Mouse (Mus musculus) lung, postnatal 25 days (tissue): ENCODE data around the gene Ccdc36.

ENCODE experiments used
- DNase-seq: peaks from one replicate; pipeline ENCODE4 v3.0.0; 2022; ENCODE audit warnings: low spot score

Gene Ccdc36

GRCm38 (mm10) chr9:108428384-108428783, at the start of gene Ccdc36:
Ccdc36 (minus strand) TSS chr9:108428484.
- DNase-seq = no peak

DNA sequence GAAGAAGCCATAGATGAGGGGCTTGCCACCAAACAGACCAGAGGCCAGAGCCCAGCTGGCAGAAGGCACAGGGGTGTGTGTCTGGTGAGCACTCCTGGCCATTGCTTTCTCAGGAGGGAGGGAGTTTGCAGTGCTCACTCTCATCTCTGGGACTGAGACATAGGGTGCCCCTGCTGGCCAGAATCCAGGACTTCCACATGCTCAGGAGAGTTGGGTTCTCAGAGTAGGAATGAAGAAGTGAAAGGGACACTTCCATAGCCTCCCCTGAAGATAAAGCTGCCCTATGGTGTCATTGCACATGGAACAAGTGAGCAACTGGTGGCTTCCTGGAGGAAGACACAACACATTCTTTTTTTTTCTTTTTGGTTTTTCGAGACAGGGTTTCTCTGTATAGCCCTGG, 46.2 kb upstream of the Ccdc36 start:
- no peak for DNase-seq

GRCm38 (mm10) chr9:108469845-108470244, 41.6 kb upstream of the Ccdc36 start:
- DNase-seq = no peak

DNA sequence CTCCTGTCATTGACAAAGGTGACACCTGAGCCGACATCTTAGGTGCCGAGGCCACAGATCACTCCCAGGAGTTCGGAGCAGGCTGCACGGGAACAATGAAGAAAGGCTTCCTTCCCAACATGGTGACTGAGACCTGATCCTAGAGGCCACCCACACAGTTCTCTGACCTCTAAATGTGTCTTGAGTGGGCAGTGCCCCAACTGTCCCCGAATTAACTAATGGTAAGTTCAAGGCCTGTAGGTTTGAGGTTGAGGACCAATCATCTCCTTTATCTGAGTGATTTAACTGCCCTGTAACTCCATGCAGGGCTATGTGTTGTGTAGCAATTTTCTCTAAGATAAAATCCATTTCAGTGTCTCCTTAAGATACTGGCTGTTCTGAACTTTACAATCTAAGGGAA, 41.1 kb upstream of the Ccdc36 start:
- DNase-seq = no peak

DNA sequence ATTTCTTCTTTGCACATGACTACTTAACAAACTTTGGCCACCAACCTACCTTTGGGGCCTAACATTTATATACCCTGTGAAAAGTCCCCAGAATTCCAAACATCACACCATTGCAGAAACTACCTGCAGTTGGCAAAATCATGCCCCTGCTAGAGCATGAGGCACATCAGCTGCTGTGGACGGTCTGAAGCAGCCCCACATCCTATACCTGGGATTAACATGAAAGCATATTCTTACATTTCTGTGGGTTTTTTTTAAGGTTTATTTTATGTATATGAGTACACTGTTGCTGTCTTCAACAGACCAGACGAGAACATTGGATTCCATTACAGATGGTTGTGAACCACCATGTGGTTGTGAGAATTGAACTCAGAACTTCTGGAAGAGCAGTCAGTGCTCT, 37.9 kb upstream of the Ccdc36 start:
- DNase-seq = no peak

DNA sequence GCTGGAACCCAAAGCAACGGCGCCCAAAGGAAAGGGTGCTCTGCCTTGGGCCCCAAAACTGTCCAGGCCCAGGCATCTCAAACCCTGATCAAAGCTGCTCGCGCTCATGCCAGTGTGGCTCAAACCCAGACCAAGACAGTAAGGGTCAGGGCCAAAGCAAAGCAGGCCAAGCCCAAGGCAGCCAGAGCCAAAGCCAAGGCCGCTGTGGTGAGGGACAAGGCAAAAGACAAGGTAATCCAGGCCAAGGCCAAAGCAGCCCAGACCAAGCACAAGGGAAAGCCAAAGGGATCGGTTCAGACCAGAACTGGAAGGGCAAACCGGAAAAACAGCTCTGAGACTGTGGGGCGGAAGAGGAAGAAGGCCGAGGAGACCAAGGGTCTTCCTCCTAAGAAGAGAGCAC, 35.4 kb upstream of the Ccdc36 start:
- no peak for DNase-seq

GRCm38 (mm10) chr9:108462192-108462591, 33.9 kb upstream of the Ccdc36 start:
- DNase-seq = peak; percentile 34

DNA sequence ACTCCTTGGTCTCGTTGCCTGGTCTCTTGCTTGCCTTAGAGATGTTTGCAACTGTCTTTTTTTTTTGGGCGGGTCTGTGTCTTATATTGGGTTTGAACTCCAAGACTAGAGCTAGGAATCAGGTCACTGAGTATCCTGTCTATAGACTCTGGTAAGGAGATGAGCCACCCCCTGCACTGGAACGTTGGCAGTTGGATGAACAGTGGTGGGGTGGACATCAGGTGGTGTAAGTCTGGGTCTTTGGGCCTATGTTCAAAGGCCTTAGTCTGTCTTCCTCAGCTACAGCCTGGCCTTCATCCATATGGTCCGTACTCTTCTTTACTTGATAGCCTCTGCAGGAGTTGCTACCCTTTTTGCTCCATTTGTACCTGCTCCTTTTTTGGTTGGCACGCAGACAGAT, 33.4 kb upstream of the Ccdc36 start:
- no peak for DNase-seq

DNA sequence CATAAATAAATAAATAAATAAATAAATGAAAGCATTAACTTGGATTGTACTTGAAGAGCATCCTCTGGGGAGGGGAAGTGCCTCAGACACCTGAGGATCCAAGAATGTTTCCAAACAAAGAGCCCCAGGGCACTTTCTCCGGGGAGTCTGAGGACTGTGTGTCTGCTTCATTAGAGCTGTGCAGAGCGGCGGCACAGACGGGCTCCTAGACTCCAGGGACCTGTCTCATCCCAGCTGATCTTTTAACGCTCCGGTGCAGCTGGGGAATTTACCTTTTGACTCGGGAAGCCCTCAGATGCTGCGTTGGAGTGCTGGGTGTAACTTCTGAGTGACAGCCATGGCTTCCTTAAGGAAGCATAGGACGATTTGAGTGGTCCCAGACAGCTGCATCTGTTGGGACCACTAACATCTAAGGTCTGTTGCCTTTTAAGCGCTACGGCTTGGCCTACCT, 32.9 kb upstream of the Ccdc36 start, which contains the start of gene Klhdc8b:
TSS of gene Klhdc8b (minus strand) at position 401 of the 451 bp plus-strand sequence.
- no peak for DNase-seq

DNA sequence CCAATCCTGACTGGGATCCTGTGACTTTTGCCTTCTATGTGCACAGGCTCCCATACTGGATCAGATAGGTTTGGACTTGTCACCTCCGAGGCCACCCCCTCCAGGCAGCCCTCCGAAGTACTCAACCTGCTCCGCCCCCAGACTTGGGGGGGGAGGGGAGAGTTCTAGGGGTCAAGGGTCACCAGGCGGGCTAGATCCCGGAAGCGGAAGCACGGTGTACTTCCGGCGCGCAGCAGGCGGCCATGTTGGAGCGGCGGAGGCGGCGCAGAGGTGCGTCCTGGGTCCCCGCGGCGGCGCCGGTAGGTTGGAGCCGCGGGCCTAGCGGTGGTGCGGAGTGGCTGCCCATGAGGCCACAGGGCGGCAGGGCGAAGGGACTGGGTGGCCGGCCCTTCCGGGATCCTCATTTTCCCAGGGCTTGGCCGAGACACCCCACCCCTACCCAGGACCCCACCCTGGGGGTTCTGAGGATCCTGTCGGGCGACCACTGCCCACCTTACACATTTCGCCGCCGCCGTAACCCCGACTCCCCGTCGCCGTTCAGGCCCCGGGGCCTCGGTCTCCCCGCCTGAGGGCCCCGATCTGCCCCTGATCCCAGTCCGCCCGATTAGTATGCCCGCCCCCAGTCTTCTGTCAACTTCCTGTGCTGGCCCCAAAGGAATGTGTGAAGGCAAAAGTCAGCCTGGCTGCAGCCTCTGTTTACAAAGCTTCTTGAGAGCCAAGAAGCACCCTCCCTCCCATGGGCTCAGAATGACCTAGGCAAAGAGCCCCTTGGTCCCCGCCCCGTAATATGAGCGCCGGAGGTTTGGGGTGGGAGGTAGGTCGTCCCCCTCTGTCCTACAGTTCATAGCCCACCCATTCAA, 32.3 kb upstream of the Ccdc36 start, which contains the start of gene Ccdc71:
TSS of gene Ccdc71 (plus strand) at position 209 of the 860 bp plus-strand sequence.
- peak; percentile 86 for DNase-seq

DNA sequence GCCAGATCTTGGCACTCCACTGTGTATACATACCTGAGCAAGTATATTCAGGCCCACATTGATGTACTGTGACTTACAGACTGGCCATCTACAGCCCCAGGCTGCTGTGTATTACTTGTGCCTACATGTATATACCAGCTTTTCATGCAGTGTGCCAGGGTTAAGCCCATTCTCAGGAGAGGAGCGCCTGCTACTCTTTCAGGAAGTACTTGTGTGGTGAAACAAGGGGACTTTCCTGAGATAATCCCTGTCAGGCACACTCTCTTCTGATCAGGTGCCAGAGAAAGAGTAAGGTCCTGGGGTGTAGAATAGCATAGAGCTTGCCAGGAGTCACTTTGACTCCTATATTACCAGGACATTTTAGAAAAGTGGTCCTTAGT, 31.6 kb upstream of the Ccdc36 start:
- peak; percentile 6 for DNase-seq

DNA sequence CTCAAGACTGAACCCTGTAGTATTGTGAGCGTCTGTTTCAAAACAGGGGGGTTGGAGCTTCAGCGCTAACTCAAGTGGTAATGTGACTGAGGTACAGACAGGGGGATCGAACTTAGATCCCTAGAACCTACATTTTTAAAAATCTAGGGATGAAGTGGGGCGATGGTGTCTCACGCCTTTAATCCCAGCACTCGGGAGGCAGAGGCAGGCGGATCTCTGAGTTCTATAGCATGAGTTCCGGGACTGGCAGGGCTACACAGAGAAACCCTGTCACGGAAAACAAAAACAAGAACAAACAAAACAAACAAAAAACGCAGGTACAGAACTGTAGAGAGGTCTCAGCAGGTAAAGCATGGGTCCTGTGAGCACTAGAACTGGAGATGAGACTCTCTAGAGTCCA, 28.7 kb upstream of the Ccdc36 start:
- DNase-seq = no peak

- no peak for DNase-seq
Measured at GRCm38 (mm10) chr9:108455747-108456571, 27.7 kb upstream of the Ccdc36 start.

DNA sequence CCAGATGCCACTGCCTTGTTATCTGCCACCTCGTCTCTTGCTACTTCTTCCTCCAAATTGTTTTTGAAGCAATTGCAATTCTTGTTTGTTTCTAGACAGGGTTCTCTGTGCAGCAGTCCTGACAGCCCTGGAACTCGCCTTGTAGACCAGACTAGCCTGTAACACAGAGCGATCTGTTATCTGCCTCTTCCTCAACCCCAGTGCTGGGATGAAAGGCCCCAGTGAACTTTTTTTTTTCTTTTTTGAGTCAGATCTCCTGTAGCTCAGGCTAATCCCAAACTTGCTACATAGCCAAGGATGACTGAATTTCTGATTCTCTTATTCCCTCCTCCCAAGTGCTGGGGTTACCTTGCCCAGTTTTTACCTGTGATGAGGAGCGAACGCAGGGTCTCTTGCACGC, 26.1 kb upstream of the Ccdc36 start:
- no peak for DNase-seq

DNA sequence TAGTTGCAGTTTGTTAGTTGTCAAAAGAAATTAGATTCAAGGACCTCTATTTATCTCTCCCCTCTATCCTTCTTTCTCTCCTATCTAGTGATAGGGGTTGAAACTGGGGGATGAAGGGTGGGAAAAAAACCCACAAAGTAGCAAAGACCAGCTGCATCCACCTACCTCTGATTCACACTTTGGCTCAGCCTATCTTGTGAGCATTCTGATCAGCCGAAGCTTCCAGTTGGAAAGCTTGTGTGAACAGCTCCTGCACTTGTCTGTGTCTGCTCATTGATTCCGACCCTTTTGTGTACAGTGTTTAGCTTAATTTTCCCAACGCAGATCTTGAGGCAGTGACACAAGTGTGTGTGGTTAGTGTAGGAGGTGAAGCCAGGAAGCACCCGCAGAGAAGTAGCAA, 25.2 kb upstream of the Ccdc36 start:
- DNase-seq = no peak

DNA sequence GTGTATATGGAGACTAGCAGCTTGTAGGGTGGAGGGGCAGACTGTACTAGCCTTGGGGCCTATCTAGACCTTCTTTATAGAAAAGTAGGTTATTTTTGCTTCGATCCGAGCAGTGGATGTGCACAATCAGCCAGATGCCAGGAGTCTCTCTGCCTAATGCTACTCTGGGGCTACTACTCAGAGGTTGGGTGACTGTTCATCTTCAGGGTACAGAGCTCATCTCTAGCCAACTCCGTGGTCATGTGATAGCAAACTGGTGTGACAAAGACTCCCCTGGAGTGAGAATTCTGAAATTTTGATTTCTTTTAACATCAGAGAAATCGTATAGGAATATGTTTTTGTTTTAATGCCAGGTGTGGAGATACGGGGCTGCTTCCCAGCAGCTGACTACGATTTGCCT, 24.6 kb upstream of the Ccdc36 start:
- DNase-seq = no peak

GRCm38 (mm10) chr9:108452291-108452906, 24.1 kb upstream of the Ccdc36 start:
- peak; percentile 86 for DNase-seq

DNA sequence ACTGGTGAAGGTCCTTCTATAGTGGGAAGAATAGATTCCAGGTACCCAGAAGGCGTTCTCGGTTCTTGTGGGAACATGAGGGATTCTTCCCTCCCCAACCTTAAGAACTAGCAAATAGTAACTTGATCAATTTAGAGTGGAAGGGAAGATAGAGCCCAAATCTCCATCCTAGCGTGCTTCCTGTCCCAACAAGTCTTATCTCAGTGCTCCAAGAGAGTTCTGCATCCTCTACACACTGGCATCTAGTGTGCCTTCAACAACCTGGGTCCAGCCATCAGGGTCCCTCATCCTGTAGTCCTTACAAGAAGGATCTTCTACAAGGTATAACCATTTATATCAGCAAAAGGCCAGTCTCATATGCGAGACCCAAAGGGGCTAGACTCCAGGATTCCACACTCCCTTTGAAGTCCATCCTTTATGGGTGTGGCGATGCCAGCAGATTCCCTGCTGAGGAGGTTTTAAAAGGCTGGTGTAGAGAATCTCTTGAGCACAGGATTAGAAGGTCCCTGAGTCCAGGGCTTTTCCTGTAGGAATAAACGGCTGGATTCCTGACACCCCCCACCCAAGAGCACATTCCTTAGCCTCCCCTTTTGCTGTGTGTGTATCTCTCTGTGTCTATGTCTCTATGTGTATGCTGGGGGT, 23.4 kb upstream of the Ccdc36 start:
- no peak for DNase-seq

GRCm38 (mm10) chr9:108451170-108451493, 22.8 kb upstream of the Ccdc36 start:
- DNase-seq = no peak

- DNase-seq = no peak
Measured at GRCm38 (mm10) chr9:108450292-108451169, 22.2 kb upstream of the Ccdc36 start.

GRCm38 (mm10) chr9:108449860-108450259, 21.6 kb upstream of the Ccdc36 start:
- no peak for DNase-seq
